Mouse (Mus musculus): ENCODE results near the gene Pde9a. TPM values are rescaled to one million over a fixed set of nuclear protein-coding genes. Genes with fewer than 3 reads are reported as not detected.

Pde9a gene
- total and polyA plus RNA-seq, 2 experiments from 2014 or later = 5.7 to 19.5 TPM

- WGBS = 0% methylated on average over 2 of the region's 2 CpGs
- no peak overlapping the region for H3K27ac ChIP-seq (ENCODE audit: low read depth)
- H3K9me3 ChIP-seq (replicated peaks; ENCODE audit: control insufficient read depth, low read length) = no peaks in the 10 kb centered on the region
- DNase-seq (ENCODE audit: low spot score) = peak; percentile 80
- H3K4me1 ChIP-seq (ENCODE audit: control insufficient read depth, insufficient read depth) = no peaks in the 10 kb centered on the region
- H3K4me3 ChIP-seq (ENCODE audit: low read depth, low read length) = no peak overlapping the region
- H3K27me3 ChIP-seq (ENCODE audit: control insufficient read depth, insufficient read depth, low read length) = no peaks in the 10 kb centered on the region
- peaks cover 22% of the 10 kb centered on the region for H3K36me3 ChIP-seq (replicated peaks; ENCODE audit: control insufficient read depth, insufficient read depth, low read length)
- ATAC-seq (ENCODE audit: insufficient read depth, low read depth) = peak; percentile 39; the same call in 1 of the 2 replicates
- TF ChIP-seq EP300 (IDR thresholded peaks at IDR 0.05; ENCODE audit: low read depth) = no peak
- TF ChIP-seq CTCF (IDR thresholded peaks at IDR 0.05; ENCODE audit: low read depth) = peak; percentile 99
- H3K4me2 ChIP-seq (ENCODE audit: low read depth, low read length) = no peak overlapping the region
- H3K9ac ChIP-seq (replicated peaks; ENCODE audit: low read depth, low read length) = no peak overlapping the region
These were observed 106.4 kb downstream of the Pde9a start for GRCm38 (mm10) chr17:31492416-31492815.

DNA sequence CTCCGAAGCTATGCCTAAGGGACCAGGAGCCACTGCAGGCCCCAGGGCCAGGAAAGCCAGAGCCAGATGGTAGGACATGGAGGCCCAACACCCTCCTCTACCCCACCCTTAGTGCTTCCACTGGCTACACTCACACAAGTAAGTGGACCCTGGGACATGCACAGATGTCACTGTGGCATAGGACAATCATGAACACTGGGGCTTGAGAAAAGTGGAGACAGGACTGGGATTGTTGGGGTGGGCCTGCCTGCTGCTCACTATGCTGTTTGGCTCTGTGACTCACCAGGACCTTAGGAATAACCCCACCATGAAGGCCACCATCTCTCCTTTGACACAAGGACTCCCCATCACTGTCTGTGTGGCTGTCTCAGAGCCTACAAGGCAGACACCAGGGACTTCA is 109.0 kb downstream of the Pde9a start:
- no peak overlapping the region for H3K27ac ChIP-seq (ENCODE audit: low read depth)
- no peak for DNase-seq (ENCODE audit: low spot score)
- H3K4me2 ChIP-seq (ENCODE audit: low read depth, low read length) = no peak overlapping the region
- no peaks in the 10 kb centered on the region for H3K27me3 ChIP-seq (ENCODE audit: control insufficient read depth, insufficient read depth, low read length)
- no peaks in the 10 kb centered on the region for H3K9me3 ChIP-seq (replicated peaks; ENCODE audit: control insufficient read depth, low read length)
- H3K9ac ChIP-seq (replicated peaks; ENCODE audit: low read depth, low read length) = no peak overlapping the region
- no peaks in the 10 kb centered on the region for H3K4me1 ChIP-seq (ENCODE audit: control insufficient read depth, insufficient read depth)
- H3K36me3 ChIP-seq (replicated peaks; ENCODE audit: control insufficient read depth, insufficient read depth, low read length) = peaks cover 48% of the 10 kb centered on the region
- 80% methylated on average over 1 of the region's 1 CpGs for WGBS
- TF ChIP-seq CTCF (IDR thresholded peaks at IDR 0.05; ENCODE audit: low read depth) (no peak), EP300 (IDR thresholded peaks at IDR 0.05; ENCODE audit: low read depth) (no peak)
- H3K4me3 ChIP-seq (ENCODE audit: low read depth, low read length) = no peak overlapping the region
- no peak for ATAC-seq (ENCODE audit: insufficient read depth, low read depth)

GRCm38 (mm10) chr17:31497726-31498125 is 111.7 kb downstream of the Pde9a start:
- no peak for DNase-seq (ENCODE audit: low spot score)
- no peak overlapping the region for H3K4me2 ChIP-seq (ENCODE audit: low read depth, low read length)
- WGBS = 81% methylated on average over 6 of the region's 6 CpGs
- H3K4me3 ChIP-seq (ENCODE audit: low read depth, low read length) = no peak overlapping the region
- H3K36me3 ChIP-seq (replicated peaks; ENCODE audit: control insufficient read depth, insufficient read depth, low read length) = peaks cover 65% of the 10 kb centered on the region
- no peak overlapping the region for H3K27ac ChIP-seq (ENCODE audit: low read depth)
- no peak overlapping the region for H3K9ac ChIP-seq (replicated peaks; ENCODE audit: low read depth, low read length)
- no peaks in the 10 kb centered on the region for H3K27me3 ChIP-seq (ENCODE audit: control insufficient read depth, insufficient read depth, low read length)
- no peaks in the 10 kb centered on the region for H3K9me3 ChIP-seq (replicated peaks; ENCODE audit: control insufficient read depth, low read length)
- H3K4me1 ChIP-seq (ENCODE audit: control insufficient read depth, insufficient read depth) = no peaks in the 10 kb centered on the region
- no peak for TF ChIP-seq EP300 (IDR thresholded peaks at IDR 0.05; ENCODE audit: low read depth)
- no peak for TF ChIP-seq CTCF (IDR thresholded peaks at IDR 0.05; ENCODE audit: low read depth)
- ATAC-seq (ENCODE audit: insufficient read depth, low read depth) = no peak

- H3K36me3 ChIP-seq (replicated peaks; ENCODE audit: control insufficient read depth, insufficient read depth, low read length) = peaks cover 78% of the 10 kb centered on the region
- H3K9ac ChIP-seq (replicated peaks; ENCODE audit: low read depth, low read length) = no peak overlapping the region
- ATAC-seq (ENCODE audit: insufficient read depth, low read depth) = no peak
These were observed 113.7 kb downstream of the Pde9a start for GRCm38 (mm10) chr17:31499725-31500124.

DNA sequence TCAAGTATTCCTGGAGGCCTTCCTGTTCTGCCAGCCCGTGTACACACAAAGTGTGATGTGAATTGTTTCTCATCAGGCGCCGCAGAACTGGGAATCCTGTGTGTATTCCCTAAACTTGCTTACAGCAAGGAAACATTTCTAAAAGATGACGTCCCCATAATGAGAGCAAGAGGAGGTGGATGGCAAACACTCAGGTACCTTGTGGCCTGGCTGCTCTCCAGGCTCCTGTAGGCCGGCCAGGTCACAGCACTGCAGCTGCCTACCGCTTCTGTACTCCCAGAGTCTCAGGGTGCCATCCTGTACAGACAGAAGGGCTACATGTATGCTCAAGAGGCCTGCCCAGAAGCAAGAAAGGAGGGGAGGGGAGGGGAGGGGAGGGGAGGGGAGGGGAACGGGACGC is 114.4 kb downstream of the Pde9a start:
- H3K4me3 ChIP-seq (ENCODE audit: low read depth, low read length) = no peak overlapping the region
- 90% methylated on average over 8 of the region's 8 CpGs for WGBS
- no peak for DNase-seq (ENCODE audit: low spot score)
- ATAC-seq (ENCODE audit: insufficient read depth, low read depth) = no peak
- TF ChIP-seq EP300 (IDR thresholded peaks at IDR 0.05; ENCODE audit: low read depth) (no peak), CTCF (IDR thresholded peaks at IDR 0.05; ENCODE audit: low read depth) (no peak)
- H3K27me3 ChIP-seq (ENCODE audit: control insufficient read depth, insufficient read depth, low read length) = no peaks in the 10 kb centered on the region
- no peak overlapping the region for H3K4me2 ChIP-seq (ENCODE audit: low read depth, low read length)
- no peak overlapping the region for H3K9ac ChIP-seq (replicated peaks; ENCODE audit: low read depth, low read length)
- no peaks in the 10 kb centered on the region for H3K4me1 ChIP-seq (ENCODE audit: control insufficient read depth, insufficient read depth)
- no peak overlapping the region for H3K27ac ChIP-seq (ENCODE audit: low read depth)
- H3K9me3 ChIP-seq (replicated peaks; ENCODE audit: control insufficient read depth, low read length) = no peaks in the 10 kb centered on the region
- H3K36me3 ChIP-seq (replicated peaks; ENCODE audit: control insufficient read depth, insufficient read depth, low read length) = peaks cover 76% of the 10 kb centered on the region

More at GRCm38 (mm10) chr17:31499725-31500124, 113.7 kb downstream of the Pde9a start:
- TF ChIP-seq CTCF (IDR thresholded peaks at IDR 0.05; ENCODE audit: low read depth) (no peak), EP300 (IDR thresholded peaks at IDR 0.05; ENCODE audit: low read depth) (no peak)
- DNase-seq (ENCODE audit: low spot score) = no peak
- WGBS = 95% methylated on average over 12 of the region's 12 CpGs
- Histone ChIP-seq H3K4me2 (ENCODE audit: low read depth, low read length) (no peak overlapping the region), H3K27me3 (ENCODE audit: control insufficient read depth, insufficient read depth, low read length) (no peaks in the 10 kb centered on the region), H3K4me1 (ENCODE audit: control insufficient read depth, insufficient read depth) (no peaks in the 10 kb centered on the region), H3K9me3 (replicated peaks; ENCODE audit: control insufficient read depth, low read length) (no peaks in the 10 kb centered on the region), H3K27ac (ENCODE audit: low read depth) (no peak overlapping the region), H3K4me3 (ENCODE audit: low read depth, low read length) (no peak overlapping the region)

- WGBS = 89% methylated on average over 3 of the region's 3 CpGs
- H3K4me1 ChIP-seq (ENCODE audit: control insufficient read depth, insufficient read depth) = no peaks in the 10 kb centered on the region
- no peak overlapping the region for H3K9ac ChIP-seq (replicated peaks; ENCODE audit: low read depth, low read length)
- TF ChIP-seq EP300 (IDR thresholded peaks at IDR 0.05; ENCODE audit: low read depth) = no peak
- TF ChIP-seq CTCF (IDR thresholded peaks at IDR 0.05; ENCODE audit: low read depth) = no peak
- no peak overlapping the region for H3K4me2 ChIP-seq (ENCODE audit: low read depth, low read length)
- H3K4me3 ChIP-seq (ENCODE audit: low read depth, low read length) = no peak overlapping the region
- H3K27ac ChIP-seq (ENCODE audit: low read depth) = no peak overlapping the region
- no peaks in the 10 kb centered on the region for H3K9me3 ChIP-seq (replicated peaks; ENCODE audit: control insufficient read depth, low read length)
- H3K27me3 ChIP-seq (ENCODE audit: control insufficient read depth, insufficient read depth, low read length) = no peaks in the 10 kb centered on the region
- H3K36me3 ChIP-seq (replicated peaks; ENCODE audit: control insufficient read depth, insufficient read depth, low read length) = peaks cover 71% of the 10 kb centered on the region
- ATAC-seq (ENCODE audit: insufficient read depth, low read depth) = no peak
- no peak for DNase-seq (ENCODE audit: low spot score)
These were observed 114.9 kb downstream of the Pde9a start for GRCm38 (mm10) chr17:31500908-31501307.

Measured in heart, postnatal 0 days (tissue).